Mouse (Mus musculus) forebrain, embryonic 11.5 days (tissue): ENCODE data around the gene Styxl1. TPM values are rescaled to one million over a fixed set of nuclear protein-coding genes. Genes with fewer than 3 reads are reported as not detected.

Experiments
- ATAC-seq: fragments of 200-750 bp; cut with Nextera tagmentation; replicated peaks from 2 replicates; pipeline ENCODE4 v1.8.0; 2017; ENCODE audit warnings: moderate TSS enrichment; ENCODE audit not compliant: low FRiP score
- DNase-seq: peaks from one replicate; pipeline ENCODE4 v3.0.0-alpha.2; 2017; ENCODE audit warnings: low spot score
- H3K27ac ChIP-seq: fragments of 300-500 bp; sonication (generic); 2 replicates; pipeline ENCODE4 v1.5.1; 2014; ENCODE audit warnings: low read depth, low read length
- H3K27me3 ChIP-seq: fragments of 300-500 bp; sonication (generic); 2 replicates; pipeline ENCODE4 v1.6.1; 2014; ENCODE audit warnings: mild to moderate bottlenecking, low read length, mixed read lengths; ENCODE audit not compliant: control insufficient read depth, insufficient read depth
- H3K36me3 ChIP-seq: fragments of 300-500 bp; sonication (generic); 2 replicates; pipeline ENCODE4 v1.6.1; 2014; ENCODE audit warnings: mild to moderate bottlenecking, low read length, moderate library complexity, mixed read lengths; ENCODE audit not compliant: control insufficient read depth, insufficient read depth
- H3K4me1 ChIP-seq: fragments of 300-500 bp; sonication (generic); replicated peaks from 2 replicates; pipeline ENCODE4 v1.6.1; 2014; ENCODE audit warnings: low read length, mixed read lengths; ENCODE audit not compliant: control insufficient read depth, insufficient read depth
- H3K4me2 ChIP-seq: fragments of 300-500 bp; sonication (generic); 2 replicates; pipeline ENCODE4 v1.6.1; 2014; ENCODE audit warnings: low read depth, mild to moderate bottlenecking, low read length, moderate library complexity, mixed read lengths; ENCODE audit not compliant: severe bottlenecking
- H3K4me3 ChIP-seq: fragments of 300-500 bp; sonication (generic); 2 replicates; pipeline ENCODE4 v1.5.1; 2014; ENCODE audit warnings: low read depth, low read length
- H3K9ac ChIP-seq: fragments of 300-500 bp; sonication (generic); 2 replicates; pipeline ENCODE4 v1.6.1; 2014; ENCODE audit warnings: low read length
- H3K9me3 ChIP-seq: fragments of 300-500 bp; sonication (generic); 2 replicates; pipeline ENCODE4 v1.6.1; 2016; ENCODE audit warnings: low read length, mixed read lengths; ENCODE audit not compliant: control insufficient read depth
- WGBS: fragments of 180-500 bp; shearing (Covaris S2); extraction: QIAGEN DNeasy Blood & Tissue Kit; methylation state at CpG from one replicate; pipeline ENCODE4 v1.1.7; 2014; 5-methylcytosine and 5-hydroxymethylcytosine counted together
- polyA plus RNA-seq: library from polyadenylated mRNA; unstranded; fragments of >200 nt; fragmentation: Nextera tagmentation; extraction: Ambion mirVana; gene quantifications from 2 replicates; pipeline ENCODE4 v1.2.1, GENCODE M21; 2014

Styxl1 gene
- polyA plus RNA-seq, 1 experiment from 2014 or later = not detected

GRCm38 (mm10) chr5:135782901-135783300 is 4.7 kb upstream of the Styxl1 start:
- Histone ChIP-seq H3K4me2 (no peak overlapping the region), H3K4me1 (peaks cover 11% of the 10 kb centered on the region; the same call in 1 of the 2 replicates), H3K27me3 (no peaks in the 10 kb centered on the region), H3K9me3 (no peaks in the 10 kb centered on the region), H3K36me3 (peaks cover 25% of the 10 kb centered on the region), H3K9ac (no peak overlapping the region), H3K4me3 (no peak overlapping the region), H3K27ac (no peak overlapping the region)
- WGBS = 88% methylated on average over 4 of the region's 4 CpGs
- DNase-seq (no peak), ATAC-seq (no peak)

- Histone ChIP-seq H3K36me3 (peaks cover 3% of the 10 kb centered on the region), H3K4me2 (no peak overlapping the region), H3K4me1 (peaks cover 13% of the 10 kb centered on the region; the same call in 1 of the 2 replicates), H3K9me3 (no peaks in the 10 kb centered on the region), H3K27ac (no peak overlapping the region), H3K9ac (peak overlapping the region; percentile 16; the same call in 1 of the 2 replicates), H3K4me3 (no peak overlapping the region), H3K27me3 (no peaks in the 10 kb centered on the region)
- DNase-seq (no peak), ATAC-seq (no peak)
- WGBS = 88% methylated on average over 8 of the region's 8 CpGs
Observed at GRCm38 (mm10) chr5:135780331-135780730, 2.1 kb upstream of the Styxl1 start.

- peak; percentile 99 for ATAC-seq
- Histone ChIP-seq H3K27me3 (no peaks in the 10 kb centered on the region), H3K4me2 (peak within 1 kb of the TSS; percentile 84), H3K9me3 (no peaks in the 10 kb centered on the region), H3K27ac (peak within 1 kb of the TSS; percentile 70), H3K4me1 (peaks cover 13% of the 10 kb centered on the region; the same call in 1 of the 2 replicates), H3K9ac (peak within 1 kb of the TSS; percentile 95), H3K4me3 (peak within 1 kb of the TSS; percentile 71), H3K36me3 (peaks cover 2% of the 10 kb centered on the region; the same call in 1 of the 2 replicates)
- peak; percentile 100 for DNase-seq
- WGBS = 2% methylated on average over 70 of the region's 70 CpGs
Observed at GRCm38 (mm10) chr5:135778471-135779445, 573 bp upstream of the Styxl1 start, which contains the start of gene Mdh2. Gene Mdh2, plus strand, starts transcription at chr5:135778480.

GRCm38 (mm10) chr5:135776546-135776945 is 1.6 kb downstream of the Styxl1 start:
- Histone ChIP-seq H3K4me1 (peaks cover 13% of the 10 kb centered on the region; the same call in 1 of the 2 replicates), H3K27me3 (no peaks in the 10 kb centered on the region), H3K27ac (no peak overlapping the region), H3K36me3 (peaks cover 2% of the 10 kb centered on the region; the same call in 1 of the 2 replicates), H3K4me3 (no peak overlapping the region), H3K4me2 (no peak overlapping the region), H3K9ac (no peak overlapping the region), H3K9me3 (no peaks in the 10 kb centered on the region)
- ATAC-seq = no peak
- no peak for DNase-seq
- 79% methylated on average over 4 of the region's 4 CpGs for WGBS

- no peak for DNase-seq
- 75% methylated on average over 3 of the region's 3 CpGs for WGBS
- no peak overlapping the region for H3K27ac ChIP-seq
Observed at GRCm38 (mm10) chr5:135772519-135772918, 5.7 kb downstream of the Styxl1 start.

GRCm38 (mm10) chr5:135764971-135765370 is 13.2 kb downstream of the Styxl1 start:
- DNase-seq (no peak), ATAC-seq (no peak)
- H3K27me3 ChIP-seq = no peaks in the 10 kb centered on the region
- H3K4me2 ChIP-seq = no peak overlapping the region
- 70% methylated on average over 3 of the region's 3 CpGs for WGBS
- no peaks in the 10 kb centered on the region for H3K36me3 ChIP-seq
- no peak overlapping the region for H3K9ac ChIP-seq
- H3K27ac ChIP-seq = no peak overlapping the region
- H3K4me3 ChIP-seq = no peak overlapping the region
- H3K9me3 ChIP-seq = no peaks in the 10 kb centered on the region
- H3K4me1 ChIP-seq = no peaks in the 10 kb centered on the region

More at GRCm38 (mm10) chr5:135772519-135772918, 5.7 kb downstream of the Styxl1 start:
- no peak overlapping the region for H3K9ac ChIP-seq
- H3K27me3 ChIP-seq = no peaks in the 10 kb centered on the region
- H3K36me3 ChIP-seq = no peaks in the 10 kb centered on the region
- no peak overlapping the region for H3K4me2 ChIP-seq
- H3K4me1 ChIP-seq = peaks cover 1% of the 10 kb centered on the region; the same call in 1 of the 2 replicates
- H3K9me3 ChIP-seq = no peaks in the 10 kb centered on the region
- H3K4me3 ChIP-seq = no peak overlapping the region
- no peak for ATAC-seq

GRCm38 (mm10) chr5:135763526-135763925 is 14.7 kb downstream of the Styxl1 start:
- Histone ChIP-seq H3K9me3 (no peaks in the 10 kb centered on the region), H3K4me3 (no peak overlapping the region), H3K27me3 (no peaks in the 10 kb centered on the region), H3K27ac (no peak overlapping the region), H3K4me2 (no peak overlapping the region), H3K36me3 (no peaks in the 10 kb centered on the region), H3K4me1 (no peaks in the 10 kb centered on the region), H3K9ac (no peak overlapping the region)
- ATAC-seq (no peak), DNase-seq (peak; percentile 85)
- WGBS = 3% methylated on average over 7 of the region's 7 CpGs

- H3K9me3 ChIP-seq = no peaks in the 10 kb centered on the region
- no peaks in the 10 kb centered on the region for H3K36me3 ChIP-seq
- H3K4me3 ChIP-seq = no peak overlapping the region
- WGBS = 85% methylated on average over 3 of the region's 3 CpGs
- no peaks in the 10 kb centered on the region for H3K27me3 ChIP-seq
- no peak overlapping the region for H3K9ac ChIP-seq
- DNase-seq = no peak
- no peak overlapping the region for H3K27ac ChIP-seq
- H3K4me1 ChIP-seq = no peaks in the 10 kb centered on the region
- H3K4me2 ChIP-seq = no peak overlapping the region
- ATAC-seq = no peak
Observed at GRCm38 (mm10) chr5:135761881-135762280, 16.3 kb downstream of the Styxl1 start.
